Mouse (Mus musculus): ENCODE data around the gene Dock2.
"Not testable (repeated sequence)": the region's sequence is repeated elsewhere in the genome, so short reads cannot be mapped to it uniquely, and the experiment has no call there.

Gene Dock2

GRCm38 (mm10) chr11:34276363-34277046, 507.2 kb downstream of the Dock2 start:
- in situ Hi-C loops (cut with MboI; ENCODE audit: low pct_unique_long_range_greater_than_20kb in 1 of 2, low sequenced_read_pairs in 2 of 2, unreplicated experiment in 1 of 2), result no loop called here

GRCm38 (mm10) chr11:34275941-34276340, 507.8 kb downstream of the Dock2 start:
- in situ Hi-C loops (cut with MboI; ENCODE audit: low pct_unique_long_range_greater_than_20kb in 1 of 2, low sequenced_read_pairs in 2 of 2, unreplicated experiment in 1 of 2), result no loop called here

- in situ Hi-C loops (cut with MboI; ENCODE audit: low pct_unique_long_range_greater_than_20kb in 1 of 2, low sequenced_read_pairs in 2 of 2, unreplicated experiment in 1 of 2), result no loop called here
These were observed 511.7 kb downstream of the Dock2 start for GRCm38 (mm10) chr11:34272016-34272415.

- in situ Hi-C loops (cut with MboI; ENCODE audit: low pct_unique_long_range_greater_than_20kb in 1 of 2, low sequenced_read_pairs in 2 of 2, unreplicated experiment in 1 of 2), result no loop called here
These were observed 519.6 kb downstream of the Dock2 start for GRCm38 (mm10) chr11:34264099-34264498.

GRCm38 (mm10) chr11:34258849-34259469, 524.7 kb downstream of the Dock2 start:
- in situ Hi-C loops (cut with MboI; ENCODE audit: low pct_unique_long_range_greater_than_20kb in 1 of 2, low sequenced_read_pairs in 2 of 2, unreplicated experiment in 1 of 2), result no loop called here

DNA sequence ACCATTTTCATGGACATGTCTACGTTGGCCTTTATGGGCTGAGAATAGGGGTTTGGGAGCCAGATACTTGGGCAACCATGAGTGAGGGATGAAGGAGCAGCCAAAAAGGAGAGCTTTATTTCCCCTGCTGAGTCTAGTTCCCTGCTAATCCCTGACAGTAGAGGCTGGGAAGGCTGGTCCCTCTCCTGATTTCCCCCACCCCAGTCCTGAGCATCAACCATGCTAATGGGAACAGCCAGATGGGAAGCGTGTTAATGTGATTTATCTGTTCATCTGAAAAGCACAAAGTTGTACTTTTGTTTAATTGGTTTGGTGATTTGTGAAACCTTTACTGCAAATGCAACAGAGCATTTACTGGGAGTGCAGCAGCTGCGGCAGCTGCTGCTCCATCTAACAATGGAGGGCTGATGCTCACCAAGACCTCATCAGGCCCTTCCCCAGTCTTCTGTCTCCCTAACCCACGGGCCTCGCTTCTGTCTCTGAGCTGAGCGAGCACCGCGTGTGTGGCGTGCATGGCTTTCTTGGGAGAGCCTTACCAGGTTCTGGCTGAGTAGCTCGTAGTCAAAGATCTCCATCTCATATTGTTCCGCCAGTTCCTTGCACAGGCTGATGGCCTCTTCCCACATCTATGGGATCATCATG, 526.0 kb downstream of the Dock2 start:
- in situ Hi-C loops (cut with MboI; ENCODE audit: low pct_unique_long_range_greater_than_20kb in 1 of 2, low sequenced_read_pairs in 2 of 2, unreplicated experiment in 1 of 2), result no loop called here

DNA sequence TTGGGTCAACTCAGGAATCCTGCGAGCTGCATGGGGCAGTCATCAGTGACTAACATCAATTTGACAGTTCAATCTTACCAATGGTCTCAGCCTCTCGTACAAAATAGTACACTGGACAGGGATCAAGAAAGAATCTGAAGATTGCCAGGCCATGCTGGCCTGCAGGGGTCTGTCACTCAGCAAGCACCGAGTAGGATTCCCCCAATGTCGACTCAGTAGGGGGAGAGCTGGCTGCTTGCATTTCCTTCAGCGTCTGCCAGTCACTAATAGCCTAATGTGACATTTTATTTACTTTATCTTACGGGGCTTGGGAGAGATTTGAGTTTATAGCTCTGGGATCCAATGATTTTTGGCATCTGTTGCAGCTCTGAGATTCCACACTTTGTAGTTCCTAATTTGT, 540.7 kb downstream of the Dock2 start:
- in situ Hi-C loops (cut with MboI; ENCODE audit: low pct_unique_long_range_greater_than_20kb in 1 of 2, low sequenced_read_pairs in 2 of 2, unreplicated experiment in 1 of 2), result no loop called here

GRCm38 (mm10) chr11:34240252-34240651, 543.4 kb downstream of the Dock2 start:
- in situ Hi-C loops (cut with MboI; ENCODE audit: low pct_unique_long_range_greater_than_20kb in 1 of 2, low sequenced_read_pairs in 2 of 2, unreplicated experiment in 1 of 2), result no loop called here

DNA sequence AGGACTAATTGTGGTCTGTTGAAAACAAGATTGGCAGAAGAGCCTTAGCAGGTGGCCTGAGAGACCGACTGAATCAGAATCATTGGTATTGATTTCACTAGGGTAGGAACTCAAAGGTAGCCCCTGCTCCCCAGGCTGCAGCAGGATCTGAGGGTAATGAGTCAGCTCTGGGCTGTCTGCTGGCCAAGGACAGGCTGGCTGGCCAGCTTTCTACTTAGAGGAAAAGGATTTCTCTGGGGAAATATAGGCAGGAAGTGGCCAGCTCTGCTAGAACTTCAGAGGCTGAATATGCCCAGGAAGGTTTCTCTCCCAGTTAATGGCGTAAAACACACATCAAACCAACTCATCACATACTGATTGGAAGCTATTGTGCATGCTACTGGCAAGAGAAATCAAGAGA, 544.0 kb downstream of the Dock2 start:
- in situ Hi-C loops (cut with MboI; ENCODE audit: low pct_unique_long_range_greater_than_20kb in 1 of 2, low sequenced_read_pairs in 2 of 2, unreplicated experiment in 1 of 2), result loop anchor here in 1 of 2 experiments (10.0 kb wide), 1 partner anchor 105 kb away; no protein-coding TSS in a partner anchor

DNA sequence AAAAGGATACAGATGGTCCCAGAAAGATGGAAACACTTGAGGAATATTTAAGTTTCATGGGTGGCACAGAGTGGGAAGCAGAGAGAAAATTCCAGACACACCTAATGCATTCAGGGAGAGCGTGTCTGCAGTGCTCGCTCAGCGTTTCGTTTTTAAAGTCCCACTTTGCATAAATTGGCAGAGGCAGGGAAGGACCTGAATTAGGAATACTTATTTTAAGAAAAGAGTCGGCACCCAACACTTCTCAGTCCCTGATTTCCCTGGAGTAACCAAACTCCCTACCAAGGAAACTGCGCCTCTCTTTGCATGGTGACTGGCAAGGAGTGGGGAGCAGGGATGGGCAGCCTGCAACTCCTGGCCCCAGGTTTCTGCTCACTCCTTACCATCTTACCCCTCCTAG, 546.8 kb downstream of the Dock2 start:
- in situ Hi-C loops (cut with MboI; ENCODE audit: low pct_unique_long_range_greater_than_20kb in 1 of 2, low sequenced_read_pairs in 2 of 2, unreplicated experiment in 1 of 2), result loop anchor here in 1 of 2 experiments (10.0 kb wide), 1 partner anchor 108 kb away; no protein-coding TSS in a partner anchor

DNA sequence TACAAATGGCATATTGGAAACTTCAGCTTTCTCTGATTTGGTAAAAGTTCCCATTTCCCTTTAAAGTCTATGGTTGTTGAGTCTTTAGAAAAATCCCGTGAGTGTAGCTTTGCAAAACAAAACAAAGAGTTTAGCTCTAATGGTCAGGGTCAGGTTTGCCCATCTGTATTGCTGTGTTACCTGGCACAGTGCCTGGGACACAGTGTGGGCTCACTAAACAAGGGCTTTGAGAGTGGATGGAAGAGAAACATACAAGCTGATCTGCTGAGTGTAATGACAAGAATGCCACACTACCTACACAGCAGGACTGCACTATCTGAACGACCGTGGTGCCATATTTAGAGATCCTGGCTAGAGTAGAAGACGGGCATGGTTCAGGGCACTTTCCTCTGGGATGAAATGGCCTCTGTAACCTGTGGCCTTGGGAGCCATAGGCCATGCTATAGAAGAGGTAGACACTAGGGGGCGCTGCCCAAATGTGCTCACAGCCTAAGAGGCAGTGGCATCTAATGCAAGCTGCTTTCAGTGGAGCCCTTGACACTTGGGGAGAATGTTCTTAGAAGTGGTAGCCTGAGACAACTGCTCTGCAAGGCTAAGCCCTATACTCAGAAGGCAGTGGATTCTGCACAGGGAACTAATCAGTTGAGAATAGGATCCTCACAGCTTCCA, 547.5 kb downstream of the Dock2 start:
- in situ Hi-C loops (cut with MboI; ENCODE audit: low pct_unique_long_range_greater_than_20kb in 1 of 2, low sequenced_read_pairs in 2 of 2, unreplicated experiment in 1 of 2), result loop anchor here in 1 of 2 experiments (10.0 kb wide), 1 partner anchor 109 kb away; no protein-coding TSS in a partner anchor

DNA sequence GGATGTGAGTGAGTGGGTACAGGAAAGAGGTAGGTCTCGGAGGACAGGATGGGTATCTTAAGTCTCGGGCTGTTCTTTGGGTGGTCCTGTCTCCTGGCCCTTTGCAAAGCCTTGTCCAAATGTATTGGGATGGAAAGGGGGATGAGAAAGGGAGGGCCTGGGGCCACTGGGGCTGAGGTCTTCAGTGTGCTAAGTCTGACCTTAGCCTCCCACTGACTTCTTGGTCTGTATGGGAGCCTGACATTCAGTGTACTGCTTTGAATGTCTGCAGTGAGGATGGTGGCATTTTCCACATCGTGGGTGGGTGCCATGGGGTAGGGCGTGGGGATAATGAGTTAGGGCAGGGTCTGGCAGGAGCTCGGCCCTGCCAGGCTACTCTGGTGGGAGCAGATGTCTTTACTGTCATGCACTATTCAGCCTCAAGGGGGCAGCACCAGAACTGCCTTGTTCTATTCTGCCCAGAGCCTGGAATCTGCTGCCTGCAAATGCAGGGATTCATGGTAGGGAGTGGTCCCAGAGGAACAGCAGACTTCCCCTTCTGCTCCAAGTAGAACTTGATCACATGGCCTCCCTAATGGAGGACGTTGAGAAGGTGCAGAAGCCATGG, 554.8 kb downstream of the Dock2 start:
- in situ Hi-C loops (cut with MboI; ENCODE audit: low pct_unique_long_range_greater_than_20kb in 1 of 2, low sequenced_read_pairs in 2 of 2, unreplicated experiment in 1 of 2), result no loop called here

GRCm38 (mm10) chr11:34227180-34227579, 556.5 kb downstream of the Dock2 start:
- in situ Hi-C loops (cut with MboI; ENCODE audit: low pct_unique_long_range_greater_than_20kb in 1 of 2, low sequenced_read_pairs in 2 of 2, unreplicated experiment in 1 of 2), result no loop called here

- in situ Hi-C loops (cut with MboI; ENCODE audit: low pct_unique_long_range_greater_than_20kb in 1 of 2, low sequenced_read_pairs in 2 of 2, unreplicated experiment in 1 of 2), result not testable (repeated sequence)
These were observed 563.1 kb downstream of the Dock2 start for GRCm38 (mm10) chr11:34220596-34220995.

- in situ Hi-C loops (cut with MboI; ENCODE audit: low pct_unique_long_range_greater_than_20kb in 1 of 2, low sequenced_read_pairs in 2 of 2, unreplicated experiment in 1 of 2), result no loop called here
These were observed 570.8 kb downstream of the Dock2 start for GRCm38 (mm10) chr11:34212853-34213252.

DNA sequence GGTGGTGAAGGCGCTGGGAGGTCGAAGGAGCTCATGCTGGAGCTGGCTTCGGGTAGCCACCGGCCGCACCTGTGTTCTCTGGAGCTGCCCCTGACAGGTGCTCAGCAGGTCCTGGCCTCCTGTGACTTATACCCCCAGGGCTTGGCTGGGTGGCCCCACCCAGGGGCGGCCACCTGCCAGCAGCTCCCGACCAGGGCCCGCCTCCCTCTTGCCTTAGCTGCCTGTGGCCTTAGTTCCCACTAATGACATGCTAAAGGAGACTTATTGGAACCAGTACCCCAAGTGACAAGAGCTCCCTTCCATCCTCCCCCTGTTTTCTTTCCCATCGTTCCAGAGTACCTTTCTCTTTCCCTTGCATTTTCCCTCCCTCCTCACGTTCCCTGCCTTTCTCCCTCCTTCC, 575.7 kb downstream of the Dock2 start, which contains the start of gene Foxi1:
Gene Foxi1, minus strand, starts transcription at position 101 of the 400 bp plus-strand sequence.
- in situ Hi-C loops (cut with MboI; ENCODE audit: low pct_unique_long_range_greater_than_20kb in 1 of 2, low sequenced_read_pairs in 2 of 2, unreplicated experiment in 1 of 2), result no loop called here

DNA sequence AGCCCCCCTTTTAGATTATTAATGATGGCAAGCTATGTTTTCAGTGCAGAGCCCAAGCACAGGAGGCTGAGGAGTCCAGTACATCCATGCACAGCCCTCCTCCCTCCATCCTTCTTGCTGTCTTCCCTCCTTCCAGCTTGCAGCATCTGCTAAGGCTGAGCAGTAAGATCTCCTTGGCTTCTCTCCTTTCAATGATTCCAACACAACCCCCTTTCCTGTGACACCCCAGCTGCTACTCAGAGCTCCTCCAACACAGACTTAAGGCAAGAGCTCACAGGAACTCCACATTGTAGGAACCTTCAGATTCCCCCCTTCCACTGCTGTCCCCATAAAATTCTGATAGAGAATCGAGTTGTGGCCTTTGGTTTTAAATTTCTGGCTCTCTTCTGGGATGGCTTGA, 580.9 kb downstream of the Dock2 start:
- in situ Hi-C loops (cut with MboI; ENCODE audit: low pct_unique_long_range_greater_than_20kb in 1 of 2, low sequenced_read_pairs in 2 of 2, unreplicated experiment in 1 of 2), result no loop called here

DNA sequence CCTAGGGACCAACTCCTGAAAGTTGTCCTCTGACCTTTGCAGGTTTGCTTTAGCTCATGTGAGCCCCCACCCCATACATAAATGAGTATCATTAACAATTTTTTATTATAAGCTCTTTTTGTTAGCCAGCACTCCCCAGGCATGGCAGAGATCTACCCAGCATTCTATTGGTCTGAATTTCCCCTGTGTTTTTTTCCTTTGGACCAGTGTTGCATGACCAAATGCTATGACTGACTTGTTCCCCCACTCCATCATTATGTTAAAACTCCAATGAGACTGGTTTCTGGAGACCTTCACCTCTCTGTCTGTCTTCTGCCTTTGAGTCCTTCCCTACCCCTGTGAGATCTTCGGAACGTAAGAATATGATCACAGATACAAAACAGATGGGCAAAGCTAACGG, 588.5 kb downstream of the Dock2 start:
- in situ Hi-C loops (cut with MboI; ENCODE audit: low pct_unique_long_range_greater_than_20kb in 1 of 2, low sequenced_read_pairs in 2 of 2, unreplicated experiment in 1 of 2), result no loop called here
